Mouse (Mus musculus) adrenal gland, postnatal 10 days (tissue): ENCODE measurements around the gene Acy3. TPM values are rescaled to one million over a fixed set of nuclear protein-coding genes. Genes with fewer than 3 reads are reported as not detected.
A peak's percentile ranks its signal among the peaks of the same experiment; 100 is the strongest.
"Not testable (repeated sequence)": the region's sequence is repeated elsewhere in the genome, so short reads cannot be mapped to it uniquely, and the experiment has no call there.

ENCODE experiments used
- DNase-seq: peaks from one replicate; pipeline ENCODE4 v3.0.0; 2021; ENCODE audit warnings: mixed read lengths
- total RNA-seq, 2 experiments: library from RNA; stranded (reverse); gene quantifications; 2 replicates each; pipeline ENCODE4 v1.2.3; 2021

Gene Acy3
- total RNA-seq, 2 experiments from 2014 or later = 32.0 to 33.3 TPM

DNA sequence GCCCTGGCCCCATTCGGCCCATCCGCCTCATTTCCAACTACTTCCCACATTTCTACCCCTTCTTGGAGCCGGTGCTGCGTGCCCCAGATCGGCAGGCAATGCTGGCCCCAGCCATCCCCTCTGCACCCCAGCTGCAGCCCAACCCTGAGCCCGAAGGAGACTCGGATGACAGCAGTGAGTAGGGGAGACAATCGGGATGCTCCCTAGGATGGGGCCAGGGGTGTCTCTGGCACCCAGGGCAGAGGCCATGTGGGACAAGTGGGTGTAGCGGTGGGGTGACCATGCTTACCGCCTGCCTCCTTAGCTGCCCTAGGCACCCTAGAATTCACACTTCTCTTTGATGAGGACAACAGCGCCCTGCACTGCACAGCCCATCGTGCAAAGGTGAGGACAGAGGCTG, 17.3 kb downstream of the Acy3 start:
- DNase-seq = no peak

DNA sequence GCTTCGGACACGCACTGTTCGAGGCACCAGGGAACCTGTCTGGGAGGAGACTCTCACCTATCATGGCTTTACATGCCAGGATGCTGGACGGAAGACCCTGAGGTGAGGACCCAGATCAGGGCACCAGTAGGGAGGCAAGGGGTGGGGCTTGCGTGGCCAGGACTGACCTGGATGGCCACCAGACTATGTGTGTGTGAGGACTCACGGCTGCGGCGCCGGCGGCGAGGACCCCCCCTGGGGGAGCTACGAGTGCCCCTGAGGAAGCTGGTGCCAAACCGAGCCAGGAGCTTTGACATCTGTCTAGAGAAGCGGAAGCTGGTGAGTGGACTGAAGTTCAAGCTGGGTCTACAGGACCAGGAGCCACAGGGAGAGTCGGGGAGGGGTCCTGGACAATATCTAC, 18.0 kb downstream of the Acy3 start:
- no peak for DNase-seq

DNA sequence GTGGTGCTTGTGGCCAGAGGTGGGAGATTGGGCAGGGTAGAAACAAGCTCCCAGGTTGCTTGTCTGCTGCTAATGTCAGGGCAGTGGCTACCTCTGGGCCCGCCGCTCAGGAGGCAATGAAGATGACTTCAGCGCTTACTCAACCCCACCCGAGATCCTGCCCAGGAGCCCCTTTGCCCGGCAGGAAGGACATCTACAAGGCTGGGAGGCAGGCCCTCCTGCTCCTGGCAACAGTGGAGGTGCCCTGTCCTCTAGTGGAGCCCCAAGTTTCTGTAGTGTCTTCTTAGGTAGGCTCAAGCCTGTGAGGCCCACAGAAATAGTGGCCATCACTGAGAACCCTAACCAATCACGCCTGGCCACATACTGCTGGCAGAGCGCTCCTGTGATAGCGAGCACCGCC, 18.7 kb downstream of the Acy3 start:
- DNase-seq = no peak

DNA sequence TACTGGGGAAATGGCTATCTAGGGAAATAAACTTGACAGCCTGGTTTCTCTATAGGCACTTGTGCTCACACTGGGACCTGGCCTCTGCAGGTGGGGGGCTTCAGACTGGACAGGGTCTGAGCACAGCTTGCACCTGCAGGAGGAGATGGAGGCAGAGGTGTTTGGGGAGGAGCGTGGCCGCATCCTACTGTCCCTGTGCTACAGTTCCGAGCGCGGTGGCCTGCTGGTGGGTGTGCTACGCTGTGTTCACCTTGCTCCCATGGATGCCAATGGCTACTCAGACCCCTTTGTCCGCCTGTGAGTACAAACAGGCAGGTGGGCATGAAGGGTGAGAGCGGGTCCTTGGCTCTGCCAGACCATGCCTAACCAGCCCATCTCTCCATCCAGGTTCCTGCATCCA, 19.6 kb downstream of the Acy3 start:
- no peak for DNase-seq

DNA sequence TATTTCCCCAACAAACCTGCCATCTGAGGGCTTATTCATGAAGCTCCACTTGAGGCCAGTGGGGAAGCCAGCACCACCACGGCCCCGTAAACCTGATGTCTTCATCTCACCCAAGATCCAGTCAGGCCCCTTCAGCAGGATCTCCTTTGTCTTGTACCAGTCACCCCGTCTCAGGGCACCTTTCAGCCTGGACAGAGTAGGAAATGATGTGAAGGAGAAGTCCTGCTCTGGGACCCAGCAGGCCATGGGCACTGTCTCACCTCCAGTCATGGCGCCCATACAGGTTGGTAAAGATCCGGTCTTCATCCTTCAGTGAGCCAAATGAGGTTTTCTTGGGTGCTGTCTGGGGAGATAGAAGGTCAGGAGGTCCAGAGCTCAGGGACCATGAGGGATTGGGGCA, 24.7 kb downstream of the Acy3 start:
- DNase-seq = no peak

DNA sequence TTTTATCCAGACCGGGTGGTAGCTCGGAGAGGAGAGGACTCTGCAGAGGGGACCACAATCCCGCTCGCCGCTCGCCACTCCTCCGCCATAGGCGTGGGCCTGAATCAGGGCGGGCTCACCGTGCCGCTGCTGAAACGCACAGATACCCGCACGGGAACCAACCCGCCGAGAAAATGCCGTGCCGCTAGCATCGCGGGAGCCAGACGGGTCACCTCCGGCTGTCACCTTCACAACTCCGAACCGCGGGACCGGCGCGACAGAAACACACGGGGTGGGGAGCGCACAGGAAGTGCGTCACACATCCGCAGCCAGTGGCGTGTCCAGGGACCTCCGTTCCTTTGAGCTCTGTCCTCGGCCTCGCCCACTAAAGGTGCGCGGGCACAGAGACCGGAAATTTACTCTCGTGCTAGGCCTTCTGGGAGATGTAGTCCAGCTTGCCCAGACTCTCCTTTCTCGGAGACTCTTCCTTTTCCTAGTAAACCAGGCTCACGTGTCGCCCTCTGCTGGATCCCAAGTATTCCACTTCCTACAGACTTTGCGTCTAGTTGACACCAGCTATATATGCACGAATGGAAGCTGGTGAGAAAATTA, 26.2 kb downstream of the Acy3 start, which contains the start of gene Ndufv1:
Gene Ndufv1 (minus strand): TSS at position 375 of the 591 bp plus-strand sequence.
- DNase-seq = peak; percentile 97

DNA sequence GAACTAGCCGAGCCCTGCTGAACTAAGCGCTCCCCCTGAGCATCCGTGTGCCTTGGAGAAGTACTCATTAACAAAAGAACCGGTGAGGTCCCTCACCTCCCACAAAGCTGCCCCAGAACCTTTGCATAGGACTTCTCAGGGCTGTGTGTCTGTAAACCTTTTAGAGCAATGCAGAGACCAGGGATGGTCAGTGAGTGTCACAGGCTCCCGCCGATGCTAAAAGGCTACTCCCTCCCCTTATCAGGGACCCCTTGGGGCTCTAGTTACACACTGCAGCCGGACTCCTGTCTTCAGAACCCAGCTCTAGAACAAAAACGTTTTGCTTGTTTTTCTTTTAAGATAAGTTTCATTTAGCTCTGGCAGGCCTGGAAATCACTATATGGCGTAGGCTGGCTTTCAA, 26.7 kb downstream of the Acy3 start:
- no peak for DNase-seq

DNA sequence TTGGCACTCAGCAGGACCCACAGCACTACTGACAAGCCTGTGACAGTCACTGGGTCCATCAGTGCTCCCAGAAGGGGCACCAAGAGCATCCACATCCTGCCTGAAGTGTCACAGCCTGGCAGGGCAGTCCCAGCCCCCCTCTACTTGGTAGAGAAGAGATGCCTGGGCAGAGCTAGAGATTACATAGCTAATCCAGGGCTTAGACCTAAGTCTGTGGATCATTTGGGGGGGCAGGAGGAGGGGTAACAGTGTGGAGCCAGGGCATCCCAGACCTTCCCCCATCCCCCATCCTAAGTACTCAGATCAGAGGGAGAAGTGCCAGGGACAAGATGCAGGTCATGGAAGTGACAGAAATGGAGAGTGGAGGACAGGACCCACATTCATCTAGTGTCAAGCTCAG, 28.4 kb downstream of the Acy3 start:
- no peak for DNase-seq

DNA sequence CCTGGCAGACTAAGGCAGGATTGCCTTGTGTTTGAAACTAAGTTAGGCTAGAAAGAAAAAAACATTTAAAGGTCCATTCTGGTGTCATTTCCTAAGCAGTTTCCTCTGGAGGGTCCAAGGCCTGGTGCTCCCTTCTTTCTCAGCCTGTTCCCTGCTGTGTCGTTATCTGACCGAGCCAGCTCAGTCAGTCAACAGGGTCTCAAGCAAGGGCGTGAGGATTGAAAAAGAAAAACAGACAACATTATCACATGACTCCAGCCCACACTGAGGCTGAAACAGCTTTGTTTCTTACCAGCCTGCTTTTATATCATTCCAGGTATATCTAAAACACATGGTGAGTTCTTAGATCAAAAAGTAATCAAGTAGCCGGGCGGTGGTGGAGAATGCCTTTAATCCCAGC, 29.3 kb downstream of the Acy3 start:
- no peak for DNase-seq

DNA sequence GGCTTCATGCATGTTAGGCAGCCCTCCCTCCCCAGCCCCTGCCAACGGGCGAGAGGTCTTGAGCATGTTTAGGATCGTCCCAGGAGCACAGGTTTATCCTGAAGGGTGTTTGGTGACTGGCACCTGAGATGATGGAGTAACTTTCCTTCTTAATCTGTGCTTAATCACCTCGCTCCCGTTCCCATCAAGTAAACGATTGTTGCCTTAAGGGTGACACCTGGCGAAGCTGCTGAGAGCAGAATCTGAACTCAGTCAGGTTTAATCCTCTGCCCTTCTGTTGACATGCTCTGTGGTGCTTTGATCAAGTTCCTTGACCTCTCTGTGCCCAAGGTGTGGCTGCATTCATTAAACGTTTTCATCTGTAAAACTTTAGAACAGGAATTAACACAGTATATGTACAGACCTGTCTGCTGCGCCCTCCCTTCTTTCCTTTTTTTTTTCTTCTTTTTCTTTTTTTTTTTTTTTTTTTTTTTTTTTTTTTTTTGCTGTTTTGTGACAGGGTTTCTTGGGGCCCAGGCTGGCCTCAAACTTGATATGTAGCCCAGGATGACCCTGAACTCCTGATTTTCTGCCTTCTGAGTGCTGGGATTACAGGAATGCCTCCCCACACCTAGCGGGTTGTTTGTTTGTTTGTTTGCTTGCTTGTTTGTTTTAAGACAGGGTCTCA, 31.7 kb downstream of the Acy3 start:
- DNase-seq = no peak

DNA sequence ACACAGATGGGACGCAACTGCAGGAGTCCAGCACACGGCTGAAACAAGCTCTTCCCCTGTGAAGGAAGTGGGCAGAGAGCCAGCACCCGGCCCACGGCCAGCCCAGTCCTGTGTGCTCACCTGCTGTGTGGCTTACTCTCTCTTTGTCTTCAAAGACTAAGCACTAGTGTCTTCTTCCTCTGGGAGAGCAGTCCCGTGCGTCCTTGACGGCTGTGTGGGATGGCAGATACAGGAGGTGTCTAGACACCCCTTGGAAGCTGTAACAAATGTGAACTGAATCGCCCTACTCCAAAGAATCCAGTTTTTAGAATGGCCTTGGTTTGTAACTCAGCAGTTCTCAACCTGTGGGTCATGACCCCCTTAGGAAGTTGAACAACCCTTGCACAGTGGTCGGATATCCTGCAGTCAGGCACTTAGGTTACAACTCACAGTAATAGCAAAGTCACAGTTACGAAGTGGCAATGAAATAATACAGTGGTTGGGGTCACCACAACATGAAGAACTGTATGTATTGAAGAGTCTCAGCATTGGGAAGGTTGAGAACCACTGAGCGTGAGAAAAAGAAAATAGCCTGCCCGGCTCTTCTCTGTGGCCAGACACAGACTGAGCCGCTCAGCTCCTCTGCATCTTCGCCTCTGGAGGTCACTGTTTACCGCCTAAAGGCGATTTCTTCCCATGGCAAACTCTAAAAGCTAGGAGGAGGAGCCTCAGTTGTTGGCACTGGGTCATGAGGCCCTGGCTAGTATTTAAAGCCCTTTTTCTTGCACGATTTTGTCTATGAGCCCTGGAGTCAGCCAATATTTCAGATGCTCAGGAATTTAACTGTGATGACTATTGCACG, 32.6 kb downstream of the Acy3 start:
- DNase-seq = peak; percentile 86

DNA sequence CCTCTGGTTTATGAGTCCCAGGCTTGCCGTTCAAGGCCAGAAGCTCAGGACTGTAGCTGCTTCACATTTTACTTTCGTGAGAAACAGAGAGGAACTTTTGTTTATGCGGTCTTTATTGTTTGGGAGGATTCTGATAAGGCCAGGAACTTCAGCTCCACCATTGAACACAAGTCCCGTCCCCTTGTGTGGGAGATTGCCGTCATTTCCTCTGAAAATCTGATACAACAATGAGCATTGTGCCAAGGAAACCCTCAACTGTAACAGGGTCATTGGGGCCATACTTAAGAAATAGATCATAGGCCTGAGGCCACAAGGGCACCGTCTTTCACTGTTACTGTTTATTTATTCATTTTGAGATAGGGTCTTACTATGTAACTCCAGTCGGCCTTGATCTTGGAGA, 36.8 kb downstream of the Acy3 start:
- no peak for DNase-seq

DNA sequence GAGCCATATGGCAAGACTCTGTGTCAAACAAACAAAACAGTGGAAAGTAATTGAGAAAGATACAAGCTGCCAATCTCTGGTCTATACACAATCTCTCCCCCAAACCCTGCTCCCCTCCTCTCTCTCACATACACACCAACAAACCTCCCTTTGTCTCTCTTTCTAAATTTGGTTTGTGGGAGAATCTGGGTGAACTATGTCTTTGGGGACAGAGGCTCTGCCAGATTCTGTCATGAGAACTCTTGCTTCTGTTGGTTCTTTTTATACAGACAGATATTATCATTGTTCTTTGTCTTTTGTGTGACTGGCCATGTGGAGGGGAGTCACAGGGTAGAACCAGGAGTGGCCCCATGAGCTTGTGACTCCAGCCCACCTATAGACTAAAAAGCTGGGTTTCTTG, 41.2 kb downstream of the Acy3 start:
- DNase-seq = no peak

DNA sequence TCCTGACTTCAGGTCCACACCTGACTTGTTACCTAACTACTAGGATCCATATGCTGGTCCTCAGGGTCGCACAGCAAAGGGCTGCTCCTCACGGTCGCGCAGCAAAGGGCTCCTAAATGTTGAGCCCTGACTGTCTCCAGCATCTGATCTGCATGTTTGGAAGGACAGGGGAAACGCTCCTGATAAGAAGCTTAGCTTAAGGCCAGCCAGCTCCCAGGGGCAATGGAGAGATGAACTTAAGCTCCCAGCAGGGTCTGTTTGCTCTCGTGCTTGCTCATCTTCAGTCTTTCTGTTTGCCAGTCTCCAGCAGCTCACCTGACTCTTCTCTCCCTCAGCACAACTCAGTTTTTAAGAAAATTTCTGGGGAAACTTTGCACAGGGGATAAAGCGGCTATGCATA, 46.3 kb downstream of the Acy3 start:
- DNase-seq = no peak

DNA sequence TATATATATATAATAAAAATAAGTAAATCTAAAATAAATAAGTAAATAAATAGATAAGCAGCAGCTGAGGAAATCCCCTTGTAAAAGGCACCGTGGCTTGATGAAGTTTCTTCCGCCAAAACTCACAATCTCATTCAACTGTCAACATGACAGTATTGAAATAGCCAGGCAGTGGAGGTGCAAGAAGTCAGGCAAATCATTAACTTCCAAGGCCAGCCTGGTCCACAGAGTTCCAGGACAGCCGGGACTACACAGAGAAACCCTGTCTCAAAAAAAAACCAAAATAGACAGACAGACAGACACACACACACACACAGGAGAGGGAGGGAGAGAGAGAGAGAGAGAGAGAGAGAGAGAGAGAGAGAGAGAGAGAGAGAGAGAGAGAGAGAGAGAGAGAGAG, 46.9 kb downstream of the Acy3 start:
- DNase-seq = no peak

DNA sequence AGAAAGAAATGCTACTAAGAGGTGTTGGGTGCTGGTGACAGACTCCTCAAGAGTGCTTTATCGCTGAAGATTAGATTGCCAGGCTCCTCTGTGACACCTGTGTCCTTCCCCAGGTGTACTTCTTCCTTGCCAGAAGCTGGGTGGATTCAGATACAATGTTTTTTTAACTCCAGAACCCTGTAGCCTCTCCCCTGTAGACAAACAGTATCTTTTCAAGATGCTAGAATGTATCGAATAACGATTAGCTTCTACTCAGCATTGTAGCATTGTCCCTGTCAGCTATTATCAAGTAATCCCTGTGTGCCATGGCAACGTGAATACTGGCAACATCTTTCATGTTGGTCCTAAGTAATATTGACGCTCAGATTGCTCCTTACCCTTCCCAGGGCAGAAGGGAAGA, 47.4 kb downstream of the Acy3 start:
- no peak for DNase-seq

DNA sequence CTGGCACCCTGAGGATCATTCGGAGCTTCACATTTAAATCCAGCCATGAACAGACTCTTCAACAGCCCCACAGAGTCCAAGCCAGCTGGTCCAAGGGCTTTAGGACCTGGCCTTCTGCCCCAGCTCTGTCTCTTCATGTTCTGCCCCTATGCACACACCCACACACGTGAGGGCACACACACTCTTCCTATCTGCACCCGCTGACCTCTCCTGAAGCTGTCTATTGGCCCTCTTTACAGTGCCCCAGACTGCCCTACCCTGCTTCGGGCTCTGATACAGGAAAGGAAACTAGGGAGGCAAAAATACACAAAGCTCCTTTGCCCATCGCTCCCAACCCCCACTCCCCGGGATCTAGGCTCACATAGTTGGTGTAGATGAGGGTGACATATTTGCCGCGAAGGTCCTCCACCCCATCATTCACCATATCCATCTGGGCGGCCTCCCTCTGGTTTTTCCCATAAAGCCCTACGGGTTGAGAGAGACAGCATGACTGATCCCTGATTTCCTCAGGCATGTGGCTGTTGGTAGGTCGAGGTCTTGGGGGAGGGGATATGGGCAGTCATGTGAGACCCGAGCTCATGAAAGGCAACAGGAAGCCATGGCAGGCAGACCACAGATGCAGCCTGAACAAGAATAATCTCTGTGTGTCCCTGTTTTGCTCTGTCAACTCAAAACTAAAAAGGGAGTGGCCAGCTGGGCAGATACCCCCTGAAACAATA, 50.1 kb downstream of the Acy3 start:
- no peak for DNase-seq

DNA sequence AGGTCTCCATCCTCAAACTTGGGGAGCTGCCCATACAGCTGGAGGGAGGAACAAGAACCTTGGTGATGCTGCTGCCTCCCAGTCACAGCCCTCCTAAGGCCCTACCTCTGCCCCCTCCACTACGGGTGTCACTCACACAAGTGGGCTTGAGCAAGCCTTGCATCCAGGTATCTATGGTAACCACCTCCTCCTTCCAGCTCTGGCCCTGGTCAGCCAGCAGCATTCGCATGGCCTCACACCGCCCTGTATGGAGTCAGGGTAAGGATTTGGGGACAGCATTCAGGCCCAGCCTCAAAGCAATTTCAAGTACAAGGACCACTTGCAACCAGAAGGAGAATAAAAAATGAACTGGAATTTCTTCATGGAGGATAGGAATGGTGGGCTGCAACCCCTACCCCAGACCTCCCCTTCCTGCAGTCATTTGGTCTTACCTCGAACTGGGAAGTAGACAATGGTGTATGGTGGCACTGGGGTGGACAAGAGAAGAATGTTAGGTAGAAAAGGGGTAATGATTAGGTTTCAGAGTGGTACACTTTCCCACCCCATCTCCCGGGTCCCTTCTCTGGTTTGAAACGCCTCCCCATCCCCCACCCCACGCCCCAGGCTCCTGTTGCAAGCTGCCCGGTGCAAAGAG, 50.9 kb downstream of the Acy3 start:
- not testable (repeated sequence) for DNase-seq

DNA sequence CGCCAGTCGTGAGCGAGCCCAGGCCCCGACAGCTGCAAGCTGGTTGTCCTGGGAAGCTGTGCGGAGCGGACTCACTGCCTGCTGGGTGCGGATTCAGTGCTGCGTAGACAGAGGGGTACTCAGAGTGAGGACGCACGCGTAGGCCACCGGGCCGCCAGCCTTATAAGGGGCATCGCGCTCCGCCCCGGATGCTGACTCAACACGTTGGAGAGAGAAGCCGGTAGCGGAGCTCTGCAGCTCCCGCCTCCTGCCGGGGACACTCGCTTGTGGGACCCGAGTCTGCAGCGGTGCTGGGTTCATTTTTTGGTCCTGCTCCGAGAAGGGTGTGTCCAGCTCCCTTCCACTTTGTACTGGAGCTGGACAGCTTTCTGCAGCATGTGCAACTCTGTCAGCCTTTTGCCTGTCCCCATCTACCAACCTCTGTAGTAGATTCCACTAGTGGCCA, 51.4 kb downstream of the Acy3 start, which contains the start of gene Gstp1:
Gene Gstp1 (minus strand): TSS at position 198 of the 445 bp plus-strand sequence.
- peak; percentile 93 for DNase-seq
